Mouse (Mus musculus) effector memory CD4-positive, alpha-beta T cell, adult 5 months (primary cell): Measurements from ENCODE around the gene Spem1. TPM values are rescaled to one million over a fixed set of nuclear protein-coding genes. Genes with fewer than 3 reads are reported as not detected.

Experiments
- polyA plus RNA-seq: library from polyadenylated mRNA; unstranded; fragments of 100-300 nt; shearing (Covaris generic); gene quantifications from one replicate; pipeline ENCODE4 v1.2.1, GENCODE M21; 2017

Gene Spem1
- polyA plus RNA-seq: not detected

DNA sequence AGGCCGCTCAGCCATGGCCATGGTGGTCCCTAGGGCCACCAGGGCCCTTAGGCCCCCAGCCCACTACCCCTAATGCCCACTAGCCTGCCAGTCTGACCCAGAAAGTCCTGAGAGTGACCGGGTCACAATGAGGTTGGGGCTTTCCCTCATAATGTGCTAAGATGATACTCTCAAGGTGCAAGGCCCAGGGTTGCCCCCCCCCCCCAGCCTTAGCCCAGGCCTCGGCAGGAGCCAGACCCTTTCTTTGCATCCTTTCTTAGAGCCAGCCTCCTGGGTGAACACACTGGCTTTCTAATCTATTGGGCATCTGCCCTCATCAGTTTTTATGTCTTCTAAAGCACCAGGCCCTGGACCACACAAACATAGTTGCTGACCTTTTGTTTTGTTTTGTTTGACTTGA is at the start of gene Spem1:
Gene Spem1, minus strand, starts transcription at position 101 of the 400 bp plus-strand sequence.

GRCm38 (mm10) chr11:69858113-69858998 is 36.4 kb upstream of the Spem1 start, which contains the start of gene Tnk1:
TSS of gene Tnk1 (minus strand) at chr11:69858730.

DNA sequence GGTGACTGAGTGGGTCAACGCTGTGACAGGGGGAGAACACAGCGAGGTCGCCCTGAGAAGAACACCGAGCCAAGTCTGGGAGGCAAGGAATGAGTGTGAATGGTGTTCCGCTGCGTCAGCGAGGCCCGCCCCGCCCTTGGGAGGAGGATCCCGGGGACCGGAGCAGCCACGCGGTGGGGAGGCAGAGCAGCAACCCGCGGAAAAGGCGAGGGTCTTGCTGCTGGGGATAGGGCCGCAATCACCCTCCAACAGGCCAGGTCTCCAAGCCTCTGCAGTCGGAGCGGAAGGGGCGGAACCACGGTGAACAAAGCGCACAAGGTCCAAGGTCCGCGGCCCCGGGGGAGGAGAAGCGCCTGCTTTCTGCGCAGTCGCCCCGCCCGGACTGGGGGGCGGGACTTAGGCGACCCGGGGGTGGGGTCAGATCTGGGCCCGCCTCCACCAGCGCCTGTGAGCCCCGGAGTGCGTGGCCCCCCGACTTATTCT is 24.3 kb upstream of the Spem1 start, which contains the start of gene Plscr3:
Gene Plscr3, plus strand, starts transcription at position 179 of the 483 bp plus-strand sequence.

GRCm38 (mm10) chr11:69837952-69838713 is 16.2 kb upstream of the Spem1 start, which contains the start of gene Tmem256:
TSS of gene Tmem256 (plus strand) at chr11:69838514.

GRCm38 (mm10) chr11:69837604-69837951 is 15.6 kb upstream of the Spem1 start, which contains the start of gene Nlgn2:
TSS of gene Nlgn2 (minus strand) at chr11:69837784.

DNA sequence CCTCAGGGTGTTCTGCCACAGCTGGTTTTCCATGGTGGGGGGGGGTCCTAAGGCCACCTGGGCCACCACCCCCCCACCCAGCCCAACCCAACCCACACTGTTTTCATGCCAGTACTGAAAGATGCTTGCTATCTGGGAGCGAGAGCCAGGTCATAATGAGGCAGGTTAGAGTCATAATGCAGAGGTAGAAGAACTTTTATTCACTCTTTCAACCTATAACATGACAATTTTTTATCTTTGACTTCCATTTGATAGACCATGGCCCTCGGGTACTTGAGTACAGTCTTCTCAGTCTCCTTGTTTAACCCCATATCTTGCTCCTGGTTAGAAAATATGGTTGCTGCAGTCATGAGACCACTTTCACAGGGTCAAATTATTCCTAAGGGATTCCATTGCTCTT is 3.6 kb downstream of the Spem1 start, which contains the start of gene Spem2:
Gene Spem2, minus strand, starts transcription at position 101 of the 400 bp plus-strand sequence.

GRCm38 (mm10) chr11:69815155-69815554 is 6.8 kb downstream of the Spem1 start, which contains the start of gene Gm39566:
TSS of gene Gm39566 (minus strand) at chr11:69815298.

GRCm38 (mm10) chr11:69804972-69805909 is 16.7 kb downstream of the Spem1 start, which contains the start of gene Tmem102:
TSS of gene Tmem102 (minus strand) at chr11:69805624.

GRCm38 (mm10) chr11:69801379-69801977 is 20.5 kb downstream of the Spem1 start, which contains the start of gene Fgf11:
TSS of gene Fgf11 (minus strand) at chr11:69801857.

DNA sequence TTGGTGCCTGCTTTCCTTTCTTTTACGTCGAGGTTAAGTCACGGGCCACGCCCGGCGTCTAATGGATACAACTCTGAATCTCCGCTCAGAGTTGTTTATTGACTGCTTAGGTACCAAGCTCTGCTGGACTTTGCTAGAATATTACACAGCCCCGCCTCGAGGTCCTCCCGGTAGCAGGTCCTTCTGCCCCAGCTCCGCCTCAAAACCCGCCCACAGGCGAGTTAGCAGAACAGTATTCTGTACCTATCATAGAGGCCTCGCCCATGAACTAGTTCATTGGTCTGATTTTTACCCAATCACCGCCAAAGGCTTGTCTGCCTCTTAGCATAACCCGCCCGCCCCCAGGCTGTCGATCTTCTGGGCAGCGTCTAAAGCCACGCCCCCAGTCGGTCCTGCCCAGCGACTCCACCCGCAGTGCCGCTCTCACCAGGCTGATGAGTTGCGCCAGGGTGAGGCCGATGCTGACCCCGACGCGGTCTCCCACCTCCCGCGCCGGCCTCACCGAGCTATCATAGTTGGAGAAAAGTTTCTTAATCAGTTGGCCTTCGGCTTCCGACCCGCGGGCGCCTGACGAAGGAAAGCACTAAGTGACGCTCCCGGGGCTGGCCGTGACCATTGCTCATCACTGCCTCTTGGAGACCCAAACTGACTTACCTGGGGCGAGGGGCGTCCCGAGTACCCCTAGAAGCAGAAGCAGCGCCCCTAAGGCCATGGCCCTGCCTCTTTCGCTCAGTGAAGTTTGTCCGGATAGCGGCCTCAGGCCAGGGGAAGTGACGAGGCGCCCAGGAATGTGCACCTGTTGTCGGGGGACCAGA is 26.6 kb downstream of the Spem1 start, which contains the start of gene Chrnb1:
Gene Chrnb1, minus strand, starts transcription at position 776 of the 815 bp plus-strand sequence.

Other genes with a start within 250 kb of the Spem1 start
- gene Wrap53, start 241.9 kb downstream of the Spem1 start, polyA plus RNA-seq: 11.0 TPM
- 180 TPM for gene Trp53, start 241.8 kb downstream of the Spem1 start, polyA plus RNA-seq
- not detected for gene Atp1b2, start 216.2 kb downstream of the Spem1 start, polyA plus RNA-seq
- gene Shbg, start 204.3 kb downstream of the Spem1 start, polyA plus RNA-seq: not detected
- not detected for gene Sat2, start 200.2 kb downstream of the Spem1 start, polyA plus RNA-seq
- 70.3 TPM for gene Fxr2, start 189.2 kb downstream of the Spem1 start, polyA plus RNA-seq
- gene Sox15, start 166.9 kb downstream of the Spem1 start, polyA plus RNA-seq: not detected
- gene Mpdu1, start 159.5 kb downstream of the Spem1 start, polyA plus RNA-seq: 39.4 TPM
- gene Cd68, start 156.0 kb downstream of the Spem1 start, polyA plus RNA-seq: 4.3 TPM
- 908 TPM for gene Eif4a1, start 149.8 kb downstream of the Spem1 start, polyA plus RNA-seq
- 32.0 TPM for gene Senp3, start 140.1 kb downstream of the Spem1 start, polyA plus RNA-seq
- not detected for gene Tnfsf13, start 136.4 kb downstream of the Spem1 start, polyA plus RNA-seq
- gene Tnfsf12, start 126.3 kb downstream of the Spem1 start, polyA plus RNA-seq: not detected
- gene Tnfsfm13, start 126.1 kb downstream of the Spem1 start, polyA plus RNA-seq: not detected
- gene Polr2a, start 63.5 kb downstream of the Spem1 start, polyA plus RNA-seq: 60.5 TPM
- not detected for gene Slc35g3, start 60.2 kb downstream of the Spem1 start, polyA plus RNA-seq
- gene Zbtb4, start 56.3 kb downstream of the Spem1 start, polyA plus RNA-seq: 7.6 TPM
- gene Chrnb1, start 26.2 kb downstream of the Spem1 start, polyA plus RNA-seq: 1.4 TPM
- not detected for gene Fgf11, start 20.3 kb downstream of the Spem1 start, polyA plus RNA-seq
- not detected for gene Tmem102, start 16.6 kb downstream of the Spem1 start, polyA plus RNA-seq
- not detected for gene Gm39566, start 6.9 kb downstream of the Spem1 start, polyA plus RNA-seq
- gene Spem2, start 3.7 kb downstream of the Spem1 start, polyA plus RNA-seq: not detected
- not detected for gene Nlgn2, start 15.6 kb upstream of the Spem1 start, polyA plus RNA-seq
- gene Tmem256, start 16.3 kb upstream of the Spem1 start, polyA plus RNA-seq: 42.5 TPM
- 9.2 TPM for gene Plscr3, start 24.2 kb upstream of the Spem1 start, polyA plus RNA-seq
- not detected for gene Tnk1, start 36.5 kb upstream of the Spem1 start, polyA plus RNA-seq
- gene Tmem95, start 55.8 kb upstream of the Spem1 start, polyA plus RNA-seq: not detected
- 0.11 TPM for gene Kctd11, start 59.2 kb upstream of the Spem1 start, polyA plus RNA-seq
- gene Acap1, start 73.4 kb upstream of the Spem1 start, polyA plus RNA-seq: 462 TPM
- gene 2810408A11Rik, start 78.8 kb upstream of the Spem1 start, polyA plus RNA-seq: 0.80 TPM
- gene Neurl4, start 78.9 kb upstream of the Spem1 start, polyA plus RNA-seq: 5.4 TPM
- 200 TPM for gene Gps2, start 91.7 kb upstream of the Spem1 start, polyA plus RNA-seq
- 977 TPM for gene Eif5a, start 99.8 kb upstream of the Spem1 start, polyA plus RNA-seq
- not detected for gene Ybx2, start 113.6 kb upstream of the Spem1 start, polyA plus RNA-seq
- not detected for gene Slc2a4, start 126.0 kb upstream of the Spem1 start, polyA plus RNA-seq
- gene Cldn7, start 142.6 kb upstream of the Spem1 start, polyA plus RNA-seq: not detected
- gene Ctdnep1, start 159.0 kb upstream of the Spem1 start, polyA plus RNA-seq: 41.4 TPM
- gene Elp5, start 160.3 kb upstream of the Spem1 start, polyA plus RNA-seq: 50.5 TPM
- 366 TPM for gene Gabarap, start 169.0 kb upstream of the Spem1 start, polyA plus RNA-seq
- gene Phf23, start 173.6 kb upstream of the Spem1 start, polyA plus RNA-seq: 52.0 TPM
- 20.9 TPM for gene Dvl2, start 178.4 kb upstream of the Spem1 start, polyA plus RNA-seq
- 83.6 TPM for gene Acadvl, start 193.2 kb upstream of the Spem1 start, polyA plus RNA-seq
- 4.6 TPM for gene Dlg4, start 194.8 kb upstream of the Spem1 start, polyA plus RNA-seq
- not detected for gene Asgr1, start 231.9 kb upstream of the Spem1 start, polyA plus RNA-seq